Mouse (Mus musculus): ENCODE data around the gene Rprd1b. TPM values are rescaled to one million over a fixed set of nuclear protein-coding genes. Genes with fewer than 3 reads are reported as not detected.

Gene Rprd1b
- polyA plus RNA-seq, 1 experiment from 2014 or later, result 54.2 TPM

Other genes with a start within 250 kb of the Rprd1b start
- gene Vstm2l, start 113.8 kb upstream of the Rprd1b start, polyA plus RNA-seq (2015; fragmentation: Nextera tagmentation; extraction: Ambion mirVana), result 1.9 and 2.7 TPM in 2 replicates
- 21.0 and 25.9 TPM in 2 replicates for gene Tti1, start 64 bp upstream of the Rprd1b start, polyA plus RNA-seq (2015; fragmentation: Nextera tagmentation; extraction: Ambion mirVana)
- gene Tgm2, start 117.9 kb downstream of the Rprd1b start, polyA plus RNA-seq (2015; fragmentation: Nextera tagmentation; extraction: Ambion mirVana), result 3.9 and 4.7 TPM in 2 replicates
- 2.3 and 2.7 TPM in 2 replicates for gene D630003M21Rik, start 200.7 kb downstream of the Rprd1b start, polyA plus RNA-seq (2015; fragmentation: Nextera tagmentation; extraction: Ambion mirVana)
- not detected in 2 replicates for gene Bpi, start 229.6 kb downstream of the Rprd1b start, polyA plus RNA-seq (2015; fragmentation: Nextera tagmentation; extraction: Ambion mirVana)